Mouse (Mus musculus) brown adipose tissue, adult 24 weeks (tissue): ENCODE measurements around the gene Olfr273. TPM values are rescaled to one million over a fixed set of nuclear protein-coding genes. Genes with fewer than 3 reads are reported as not detected.
"Not testable (repeated sequence)": the region's sequence is repeated elsewhere in the genome, so short reads cannot be mapped to it uniquely, and the experiment has no call there.

Experiments used
- H3K27ac ChIP-seq: fragments of 200-500 bp; replicated peaks from 2 replicates; pipeline ENCODE4 v1.5.1; 2012; ENCODE audit warnings: low read depth, mild to moderate bottlenecking, low read length
- H3K4me1 ChIP-seq: fragments of 200-500 bp; 2 replicates; pipeline ENCODE4 v1.6.1; 2012; ENCODE audit warnings: low read length, mixed read lengths; ENCODE audit not compliant: control insufficient read depth, insufficient read depth, insufficient read length
- H3K4me3 ChIP-seq: fragments of 200-500 bp; 2 replicates; pipeline ENCODE4 v1.5.1; 2012; ENCODE audit warnings: low read depth, mild to moderate bottlenecking, low read length, moderate library complexity; ENCODE audit not compliant: insufficient read depth
- polyA plus RNA-seq: library from polyadenylated mRNA; stranded (reverse); fragments of >200 nt; gene quantifications from 2 replicates; pipeline ENCODE4 v1.2.4, GENCODE M21; 2012; ENCODE audit not compliant: missing spikeins, insufficient read depth, insufficient read length

Gene Olfr273
- not detected in 2 replicates for polyA plus RNA-seq

- Histone ChIP-seq H3K4me3 (no peak within 1 kb of the TSS), H3K27ac (no peak within 1 kb of the TSS), H3K4me1 (no peaks in the 10 kb centered on the region)
These were observed at the start of gene Olfr273 for GRCm38 (mm10) chr4:52859136-52859535. Olfr273 (minus strand) TSS chr4:52859236.

GRCm38 (mm10) chr4:52864156-52864555 lies 5.1 kb upstream of the Olfr273 start:
- Histone ChIP-seq H3K4me1 (no peaks in the 10 kb centered on the region), H3K27ac (no peak overlapping the region), H3K4me3 (no peak overlapping the region)

- no peak overlapping the region for H3K27ac ChIP-seq
- no peak overlapping the region for H3K4me3 ChIP-seq
- no peaks in the 10 kb centered on the region for H3K4me1 ChIP-seq
These were observed 9.4 kb downstream of the Olfr273 start for GRCm38 (mm10) chr4:52849672-52850071.

GRCm38 (mm10) chr4:52849039-52849635 lies 9.9 kb downstream of the Olfr273 start:
- no peak overlapping the region for H3K27ac ChIP-seq
- no peak overlapping the region for H3K4me3 ChIP-seq
- no peaks in the 10 kb centered on the region for H3K4me1 ChIP-seq

- H3K27ac ChIP-seq, H3K4me1 ChIP-seq, H3K4me3 ChIP-seq: not testable (repeated sequence)
These were observed 13.6 kb downstream of the Olfr273 start for GRCm38 (mm10) chr4:52845411-52845810.

GRCm38 (mm10) chr4:52821375-52821774 lies 37.7 kb downstream of the Olfr273 start:
- Histone ChIP-seq H3K4me1 (no peaks in the 10 kb centered on the region), H3K27ac (no peak overlapping the region), H3K4me3 (no peak overlapping the region)

- no peak within 1 kb of the TSS for H3K27ac ChIP-seq
- H3K4me1 ChIP-seq, result no peaks in the 10 kb centered on the region
- no peak within 1 kb of the TSS for H3K4me3 ChIP-seq
These were observed 44.7 kb downstream of the Olfr273 start, which contains the start of gene Olfr275 for GRCm38 (mm10) chr4:52814304-52814703. Olfr275 (plus strand) TSS chr4:52814604.

GRCm38 (mm10) chr4:52811871-52812270 lies 47.2 kb downstream of the Olfr273 start:
- no peak overlapping the region for H3K4me3 ChIP-seq
- no peak overlapping the region for H3K27ac ChIP-seq
- H3K4me1 ChIP-seq, result no peaks in the 10 kb centered on the region

Other genes with a start within 250 kb of the Olfr273 start
- not detected in 2 replicates for gene Olfr275, start 44.6 kb downstream of the Olfr273 start, polyA plus RNA-seq
- gene Olfr272, start 59.9 kb upstream of the Olfr273 start, polyA plus RNA-seq, result not detected in 2 replicates
- gene Olfr270, start 105.3 kb upstream of the Olfr273 start, polyA plus RNA-seq, result not detected in 2 replicates
- not detected in 2 replicates for gene Nipsnap3a, start 130.0 kb upstream of the Olfr273 start, polyA plus RNA-seq
- 21.5 and 21.8 TPM in 2 replicates for gene Nipsnap3b, start 152.6 kb upstream of the Olfr273 start, polyA plus RNA-seq